Mouse (Mus musculus) hindbrain, embryonic 13.5 days (tissue): ENCODE data around the gene Cep72. TPM values are rescaled to one million over a fixed set of nuclear protein-coding genes. Genes with fewer than 3 reads are reported as not detected.
"Not testable (repeated sequence)": the region's sequence is repeated elsewhere in the genome, so short reads cannot be mapped to it uniquely, and the experiment has no call there.

Experiments
- ATAC-seq: fragments of 200-750 bp; cut with Nextera tagmentation; 2 replicates; pipeline ENCODE4 v1.8.0; 2017; ENCODE audit warnings: moderate TSS enrichment; ENCODE audit not compliant: low FRiP score
- H3K27ac ChIP-seq: fragments of 300-500 bp; sonication (generic); 2 replicates; pipeline ENCODE4 v1.5.1; 2015; ENCODE audit warnings: inconsistent platforms, mild to moderate bottlenecking, moderate library complexity
- H3K27me3 ChIP-seq: fragments of 300-500 bp; sonication (generic); 2 replicates; pipeline ENCODE4 v1.6.1; 2015; ENCODE audit warnings: mild to moderate bottlenecking, inconsistent platforms
- H3K36me3 ChIP-seq: fragments of 300-500 bp; sonication (generic); 2 replicates; pipeline ENCODE4 v1.6.1; 2015; ENCODE audit warnings: mild to moderate bottlenecking, inconsistent platforms
- H3K4me1 ChIP-seq: fragments of 300-500 bp; sonication (generic); replicated peaks from 2 replicates; pipeline ENCODE4 v1.6.1; 2015; ENCODE audit warnings: inconsistent platforms
- H3K4me2 ChIP-seq: fragments of 300-500 bp; sonication (generic); 2 replicates; pipeline ENCODE4 v1.6.1; 2015; ENCODE audit warnings: inconsistent platforms, mild to moderate bottlenecking, moderate library complexity
- H3K4me3 ChIP-seq: fragments of 300-500 bp; sonication (generic); 2 replicates; pipeline ENCODE4 v1.5.1; 2015; ENCODE audit warnings: mild to moderate bottlenecking, inconsistent platforms
- H3K9ac ChIP-seq: fragments of 300-500 bp; sonication (generic); 2 replicates; pipeline ENCODE4 v1.6.1; 2015; ENCODE audit warnings: mild to moderate bottlenecking, inconsistent platforms
- H3K9me3 ChIP-seq: fragments of 300-500 bp; sonication (generic); 2 replicates; pipeline ENCODE4 v1.6.1; 2016; ENCODE audit warnings: inconsistent platforms
- WGBS: fragments of 180-500 bp; shearing (Covaris S2); methylation state at CpG from one replicate; pipeline ENCODE4 v1.1.7; 2015; 5-methylcytosine and 5-hydroxymethylcytosine counted together
- polyA plus RNA-seq: library from polyadenylated mRNA; unstranded; fragments of >200 nt; fragmentation: Nextera tagmentation; extraction: Ambion mirVana; gene quantifications from 2 replicates; pipeline ENCODE4 v1.2.1, GENCODE M21; 2015

Cep72 gene
- polyA plus RNA-seq, result 10.0 and 12.0 TPM in 2 replicates

- Histone ChIP-seq H3K4me1 (0 out of 2 replicates have a peak, but pooled peaks cover 2% of the 10 kb centered on the region), H3K4me3 (peak within 1 kb of the TSS; percentile 67), H3K36me3 (peaks cover 13% of the 10 kb centered on the region), H3K9ac (peak within 1 kb of the TSS; percentile 74), H3K9me3 (no peaks in the 10 kb centered on the region), H3K27me3 (no peaks in the 10 kb centered on the region), H3K27ac (peak within 1 kb of the TSS; percentile 64; the same call in 1 of the 2 replicates), H3K4me2 (peak within 1 kb of the TSS; percentile 58)
- WGBS, result 4% methylated on average over 48 of the region's 48 CpGs
- ATAC-seq, result peak; percentile 96
Measured at GRCm38 (mm10) chr13:74061613-74062377, at the start of gene Cep72. TSS of gene Cep72 (minus strand) at chr13:74062299.

GRCm38 (mm10) chr13:74107410-74107809 lies 45.3 kb upstream of the Cep72 start:
- 89% methylated on average over 2 of the region's 2 CpGs for WGBS
- H3K36me3 ChIP-seq, result no peaks in the 10 kb centered on the region
- H3K4me2 ChIP-seq, result no peak overlapping the region
- H3K4me1 ChIP-seq, result no peaks in the 10 kb centered on the region
- H3K27ac ChIP-seq, result no peak overlapping the region
- H3K4me3 ChIP-seq, result no peak overlapping the region
- no peaks in the 10 kb centered on the region for H3K27me3 ChIP-seq
- no peak for ATAC-seq
- H3K9ac ChIP-seq, result no peak overlapping the region
- no peaks in the 10 kb centered on the region for H3K9me3 ChIP-seq

- ATAC-seq, result no peak
- Histone ChIP-seq H3K4me2 (no peak overlapping the region), H3K27ac (no peak overlapping the region), H3K4me3 (no peak overlapping the region), H3K4me1 (no peaks in the 10 kb centered on the region), H3K36me3 (no peaks in the 10 kb centered on the region), H3K9me3 (no peaks in the 10 kb centered on the region), H3K9ac (no peak overlapping the region), H3K27me3 (no peaks in the 10 kb centered on the region)
- 86% methylated on average over 7 of the region's 7 CpGs for WGBS
Measured at GRCm38 (mm10) chr13:74104417-74104816, 42.3 kb upstream of the Cep72 start.

GRCm38 (mm10) chr13:74102831-74103582 lies 40.9 kb upstream of the Cep72 start:
- H3K27me3 ChIP-seq, result no peaks in the 10 kb centered on the region
- H3K9me3 ChIP-seq, result no peaks in the 10 kb centered on the region
- no peaks in the 10 kb centered on the region for H3K36me3 ChIP-seq
- no peak for ATAC-seq
- 87% methylated on average over 4 of the region's 4 CpGs for WGBS
- H3K4me1 ChIP-seq, result no peaks in the 10 kb centered on the region
- no peak overlapping the region for H3K4me2 ChIP-seq
- no peak overlapping the region for H3K4me3 ChIP-seq
- no peak overlapping the region for H3K9ac ChIP-seq
- no peak overlapping the region for H3K27ac ChIP-seq

GRCm38 (mm10) chr13:74102108-74102830 lies 40.2 kb upstream of the Cep72 start:
- Histone ChIP-seq H3K4me1 (no peaks in the 10 kb centered on the region), H3K9ac (no peak overlapping the region), H3K4me2 (no peak overlapping the region), H3K36me3 (no peaks in the 10 kb centered on the region), H3K4me3 (no peak overlapping the region), H3K27ac (no peak overlapping the region), H3K9me3 (no peaks in the 10 kb centered on the region), H3K27me3 (no peaks in the 10 kb centered on the region)
- no peak for ATAC-seq
- WGBS, result 87% methylated on average over 8 of the region's 8 CpGs

GRCm38 (mm10) chr13:74098913-74099312 lies 36.8 kb upstream of the Cep72 start:
- Histone ChIP-seq H3K27me3 (no peaks in the 10 kb centered on the region), H3K4me2 (no peak overlapping the region), H3K36me3 (no peaks in the 10 kb centered on the region), H3K4me1 (no peaks in the 10 kb centered on the region), H3K9me3 (no peaks in the 10 kb centered on the region), H3K27ac (no peak overlapping the region), H3K9ac (no peak overlapping the region), H3K4me3 (no peak overlapping the region)
- no peak for ATAC-seq
- WGBS, result 89% methylated on average over 6 of the region's 6 CpGs

- Histone ChIP-seq H3K4me1 (no peaks in the 10 kb centered on the region), H3K36me3 (no peaks in the 10 kb centered on the region), H3K27me3 (no peaks in the 10 kb centered on the region), H3K4me3 (no peak overlapping the region), H3K9me3 (no peaks in the 10 kb centered on the region), H3K4me2 (no peak overlapping the region), H3K27ac (no peak overlapping the region), H3K9ac (no peak overlapping the region)
- peak; percentile 72 for ATAC-seq
- 25% methylated on average over 2 of the region's 2 CpGs for WGBS
Measured at GRCm38 (mm10) chr13:74096715-74097363, 34.7 kb upstream of the Cep72 start.

- WGBS, result 77% methylated on average over 2 of the region's 2 CpGs
- no peaks in the 10 kb centered on the region for H3K27me3 ChIP-seq
- no peaks in the 10 kb centered on the region for H3K36me3 ChIP-seq
- H3K9ac ChIP-seq, result no peak overlapping the region
- no peak overlapping the region for H3K4me3 ChIP-seq
- no peak overlapping the region for H3K27ac ChIP-seq
- no peak overlapping the region for H3K4me2 ChIP-seq
- ATAC-seq, result no peak
- no peaks in the 10 kb centered on the region for H3K4me1 ChIP-seq
- no peaks in the 10 kb centered on the region for H3K9me3 ChIP-seq
Measured at GRCm38 (mm10) chr13:74095936-74096335, 33.8 kb upstream of the Cep72 start.

- no peaks in the 10 kb centered on the region for H3K9me3 ChIP-seq
- H3K4me3 ChIP-seq, result no peak overlapping the region
- H3K4me2 ChIP-seq, result no peak overlapping the region
- H3K27me3 ChIP-seq, result no peaks in the 10 kb centered on the region
- H3K27ac ChIP-seq, result no peak overlapping the region
- no peak overlapping the region for H3K9ac ChIP-seq
- WGBS, result 74% methylated on average over 3 of the region's 3 CpGs
- H3K36me3 ChIP-seq, result no peaks in the 10 kb centered on the region
- no peaks in the 10 kb centered on the region for H3K4me1 ChIP-seq
- ATAC-seq, result no peak
Measured at GRCm38 (mm10) chr13:74090265-74090664, 28.2 kb upstream of the Cep72 start.

GRCm38 (mm10) chr13:74073369-74073768 lies 11.3 kb upstream of the Cep72 start:
- no peak for ATAC-seq
- 94% methylated on average over 7 of the region's 7 CpGs for WGBS
- Histone ChIP-seq H3K27me3 (0 out of 2 replicates have a peak, but pooled peaks cover 3% of the 10 kb centered on the region), H3K4me2 (no peak overlapping the region), H3K9me3 (no peaks in the 10 kb centered on the region), H3K4me3 (no peak overlapping the region), H3K9ac (no peak overlapping the region), H3K27ac (no peak overlapping the region), H3K36me3 (no peaks in the 10 kb centered on the region), H3K4me1 (no peaks in the 10 kb centered on the region)

GRCm38 (mm10) chr13:74071714-74072113 lies 9.6 kb upstream of the Cep72 start:
- no peak for ATAC-seq
- Histone ChIP-seq H3K4me2 (no peak overlapping the region), H3K9me3 (no peaks in the 10 kb centered on the region), H3K27me3 (0 out of 2 replicates have a peak, but pooled peaks cover 3% of the 10 kb centered on the region), H3K4me3 (no peak overlapping the region), H3K4me1 (no peaks in the 10 kb centered on the region), H3K27ac (no peak overlapping the region), H3K36me3 (no peaks in the 10 kb centered on the region), H3K9ac (no peak overlapping the region)
- WGBS, result 78% methylated on average over 3 of the region's 3 CpGs

GRCm38 (mm10) chr13:74071244-74071643 lies 9.1 kb upstream of the Cep72 start:
- not testable (repeated sequence) for H3K4me2 ChIP-seq, ATAC-seq, H3K36me3 ChIP-seq, H3K27me3 ChIP-seq, H3K4me3 ChIP-seq, H3K9ac ChIP-seq, H3K4me1 ChIP-seq, H3K27ac ChIP-seq, H3K9me3 ChIP-seq
- WGBS, result 82% methylated on average over 1 of the region's 1 CpGs
